8 mouse cellular contexts compared by ENCODE assay signal in genomic region chr1:93211549-93212220, GRCm38 (mm10). TPM values are rescaled to one million over a fixed set of nuclear protein-coding genes. Genes with fewer than 3 reads are reported as not detected.
DNase-seq lines count a peak whose midpoint lies in the region; ATAC-seq and TF ChIP-seq lines count a peak whose summit lies in the region.
"Had no signal": no experiment of that assay in that cellular context is flagged by ENCODE, and none has a peak within 500 bp of the region (broad histone marks: within the 10 kb centered on the region; RNA-seq: fewer than 3 reads in every experiment).

No protein-coding gene starts in this region.

- H3K4me3 ChIP-seq in ES-E14 (ENCODE audit: insufficient read depth in 1 of 2, low read depth in 1 of 2, low read length in 2 of 2, poor library complexity in 1 of 2, severe bottlenecking in 1 of 2) = no peak overlapping the region
- H3K4me3 ChIP-seq in heart, embryonic 16.5 days (ENCODE audit: low read length) = no peak overlapping the region
- no peak overlapping the region for H3K4me3 ChIP-seq in limb, embryonic 14.5 days (replicated peaks; ENCODE audit: low read length)

- DNase-seq in 3T3-L1 (ENCODE audit: low read depth, low spot score) (peak; percentile 66), ES-E14 (ENCODE audit: low read depth, low spot score) (no peak)
- DNase-seq in limb, embryonic 14.5 days (ENCODE audit: low spot score) = peak; percentile 25
- DNase-seq in right cerebral cortex, postnatal 36 days (ENCODE audit: low spot score in 2 of 2) = no peak

- 26% methylated on average over 10 of the region's 10 CpGs for WGBS in heart, embryonic 16.5 days
- 47% methylated on average over 10 of the region's 10 CpGs for WGBS in limb, embryonic 14.5 days

- no peak overlapping the region for H3K9ac ChIP-seq in ES-E14 (ENCODE audit: insufficient read depth, low read depth, low read length, poor library complexity, severe bottlenecking)
- H3K9ac ChIP-seq in heart, embryonic 16.5 days (ENCODE audit: low read length) = no peak overlapping the region
- no peak overlapping the region for H3K9ac ChIP-seq in limb, embryonic 14.5 days (ENCODE audit: low read depth, low read length, severe bottlenecking)
- H3K9ac ChIP-seq: liver, embryonic 14.5 days had no signal

- no peaks in the 10 kb centered on the region for H3K9me3 ChIP-seq in ES-E14 (ENCODE audit: control insufficient read depth, insufficient read depth, low read depth, low read length)
- no peaks in the 10 kb centered on the region for H3K9me3 ChIP-seq in heart, embryonic 16.5 days (replicated peaks; ENCODE audit: control insufficient read depth, low read length)
- H3K9me3 ChIP-seq in limb, embryonic 14.5 days (ENCODE audit: control insufficient read depth, low read length) = no peaks in the 10 kb centered on the region

- in situ Hi-C loops in ES-E14 (cut with MboI; ENCODE audit: low sequenced_read_pairs in 2 of 2, unreplicated experiment in 2 of 2) = no loop called here

- peaks cover 4 to 41% of the 10 kb centered on the region in 2 experiments; a peak in 3 of 4 replicates for H3K4me1 ChIP-seq in ES-E14 (ENCODE audit: control insufficient read depth in 2 of 2, insufficient read depth in 2 of 2, low read length in 2 of 2, poor library complexity in 1 of 2)
- peaks cover 38% of the 10 kb centered on the region for H3K4me1 ChIP-seq in heart, embryonic 16.5 days (ENCODE audit: control insufficient read depth, insufficient read depth, low read length)
- H3K4me1 ChIP-seq in limb, embryonic 14.5 days (ENCODE audit: control insufficient read depth, insufficient read depth, low read length) = peaks cover 65% of the 10 kb centered on the region

- peak; percentile 16; the same call in 1 of the 2 replicates for ATAC-seq in heart, embryonic 16.5 days (replicated peaks; ENCODE audit: extremely low read depth, insufficient read depth, low FRiP score)
- no peak for ATAC-seq in limb, embryonic 14.5 days (ENCODE audit: low FRiP score, low read depth)
- ATAC-seq in monocyte, adult 5-6 weeks (replicated peaks; ENCODE audit: insufficient number of reproducible peaks, low FRiP score, low TSS enrichment, poor library complexity, severe bottlenecking) = no peak
- ATAC-seq in granulocyte monocyte progenitor cell, adult 5-6 weeks (replicated peaks; ENCODE audit: poor library complexity, severe bottlenecking) = no peak

- H3K36me3 ChIP-seq in ES-E14 (ENCODE audit: control insufficient read depth, insufficient read depth, low read length, poor library complexity, severe bottlenecking) = no peaks in the 10 kb centered on the region
- H3K36me3 ChIP-seq in heart, embryonic 16.5 days (ENCODE audit: control insufficient read depth, insufficient read depth) = no peaks in the 10 kb centered on the region
- no peaks in the 10 kb centered on the region for H3K36me3 ChIP-seq in limb, embryonic 14.5 days (ENCODE audit: control insufficient read depth, insufficient read depth, low read length)

- no peak overlapping the region for H3K4me2 ChIP-seq in heart, embryonic 16.5 days (ENCODE audit: low read depth, low read length)
- no peak overlapping the region for H3K4me2 ChIP-seq in limb, embryonic 14.5 days (replicated peaks; ENCODE audit: low read depth, low read length, severe bottlenecking)

- no peaks in the 10 kb centered on the region for H3K27me3 ChIP-seq in heart, embryonic 16.5 days (ENCODE audit: control insufficient read depth, insufficient read depth, low read length)
- no peaks in the 10 kb centered on the region for H3K27me3 ChIP-seq in limb, embryonic 14.5 days (ENCODE audit: control insufficient read depth, insufficient read depth, low read length)

- no peak overlapping the region for H3K27ac ChIP-seq in ES-E14 (ENCODE audit: insufficient read depth, low read depth, low read length, poor library complexity, severe bottlenecking)
- peak overlapping the region; percentile 33 for H3K27ac ChIP-seq in heart, embryonic 16.5 days (ENCODE audit: low read length)
- H3K27ac ChIP-seq in limb, embryonic 14.5 days (replicated peaks; ENCODE audit: low read depth, low read length) = peak overlapping the region; percentile 73; the same call in 1 of the 2 replicates
- H3K27ac ChIP-seq: liver, embryonic 14.5 days had no signal

- no peak for TF ChIP-seq POLR2A in limb, embryonic 14.5 days (IDR thresholded peaks at IDR 0.05; ENCODE audit: borderline replicate concordance, extremely low read depth, insufficient read depth, insufficient read length)

TF ChIP-seq in ES-E14, 5 proteins besides CTCF, POLR2A, EP300 and RAD21:
- TF ChIP-seq MAFK (IDR thresholded peaks at IDR 0.05; ENCODE audit: insufficient read depth, low read depth, low read length) = peak; percentile 95
- no peak for TF ChIP-seq ZNF384 (IDR thresholded peaks at IDR 0.05; ENCODE audit: low read depth, low read length)
- TF ChIP-seq CHD2 (IDR thresholded peaks at IDR 0.05; ENCODE audit: low read depth, low read length) = no peak
- no peak for TF ChIP-seq HCFC1 (IDR thresholded peaks at IDR 0.05; ENCODE audit: borderline replicate concordance, insufficient read depth, low read length)
- TF ChIP-seq ZC3H11A (IDR thresholded peaks at IDR 0.05; ENCODE audit: borderline replicate concordance, low read depth, low read length) = no peak

RNA-seq across cellular contexts. Expression of gene Sned1, which starts 24.0 kb away (rescaled TPM):
- total RNA-seq in ES-E14 (2012; rRNA removed) = 11.8 and 13.3 TPM in 2 replicates
- 3.6 and 4.5 TPM in 2 replicates for polyA plus RNA-seq in heart, embryonic 16.5 days (2015; fragmentation: Nextera tagmentation; extraction: Ambion mirVana)
- 52.0 and 65.8 TPM in 2 replicates for polyA plus RNA-seq in limb, embryonic 14.5 days (2012; rRNA removed)
- 20.6 and 21.8 TPM in 2 replicates for polyA plus RNA-seq in limb, embryonic 14.5 days (2014; fragmentation: Nextera tagmentation; extraction: Ambion mirVana)
- 0.19 to 1.5 TPM (median 0.19 TPM) in 3 replicates for total RNA-seq in monocyte, adult 5-6 weeks (2017)
- total RNA-seq in granulocyte monocyte progenitor cell, adult 5-6 weeks (2014; fragmentation: Nextera tagmentation) = 0.30 and 0.70 TPM in 2 replicates
- 0.05 and 0.13 TPM in 2 replicates for total RNA-seq in granulocyte monocyte progenitor cell, adult 5-6 weeks (2017)

RNA-seq across cellular contexts. Expression of gene Crocc2, which starts 43.2 kb away (rescaled TPM):
- 3.1 and 3.2 TPM in 2 replicates for total RNA-seq in ES-E14 (2012; rRNA removed)
- polyA plus RNA-seq in heart, embryonic 16.5 days (2015; fragmentation: Nextera tagmentation; extraction: Ambion mirVana) = 0.38 and 0.95 TPM in 2 replicates
- polyA plus RNA-seq in limb, embryonic 14.5 days (2012; rRNA removed) = 0.39 and 0.46 TPM in 2 replicates
- polyA plus RNA-seq in limb, embryonic 14.5 days (2014; fragmentation: Nextera tagmentation; extraction: Ambion mirVana) = 0.17 and 0.51 TPM in 2 replicates
- not detected in 3 replicates for total RNA-seq in monocyte, adult 5-6 weeks (2017)
- total RNA-seq in granulocyte monocyte progenitor cell, adult 5-6 weeks (2014; fragmentation: Nextera tagmentation) = not detected in 2 replicates
- total RNA-seq in granulocyte monocyte progenitor cell, adult 5-6 weeks (2017) = not detected in 2 replicates

RNA-seq across cellular contexts. Expression of gene 2310007B03Rik, which starts 50.9 kb away (rescaled TPM):
- total RNA-seq in ES-E14 (2012; rRNA removed) = 0.62 and 0.90 TPM in 2 replicates
- polyA plus RNA-seq in heart, embryonic 16.5 days (2015; fragmentation: Nextera tagmentation; extraction: Ambion mirVana) = 0.75 and 2.1 TPM in 2 replicates
- 2.9 and 4.2 TPM in 2 replicates for polyA plus RNA-seq in limb, embryonic 14.5 days (2012; rRNA removed)
- polyA plus RNA-seq in limb, embryonic 14.5 days (2014; fragmentation: Nextera tagmentation; extraction: Ambion mirVana) = 6.9 and 9.0 TPM in 2 replicates
- total RNA-seq in monocyte, adult 5-6 weeks (2017) = not detected in 3 replicates
- not detected in 2 replicates for total RNA-seq in granulocyte monocyte progenitor cell, adult 5-6 weeks (2014; fragmentation: Nextera tagmentation)
- not detected in 2 replicates for total RNA-seq in granulocyte monocyte progenitor cell, adult 5-6 weeks (2017)

Comparison
In these comparisons a context has a peak if more than half of its experiments do, and no peak if none do; other contexts are left out.
1. DNase-seq: peak in 3T3-L1 (single experiment) and limb, embryonic 14.5 days (single experiment); none in ES-E14 (single experiment) and right cerebral cortex, postnatal 36 days (0 of 2).